22 mouse cellular contexts compared by ENCODE assay signal in genomic region chr6:50273416-50273815, GRCm38 (mm10).
"Had no signal": no experiment of that assay in that cellular context is flagged by ENCODE, and none has a peak within 500 bp of the region (broad histone marks: within the 10 kb centered on the region; RNA-seq: fewer than 3 reads in every experiment).

No protein-coding gene starts in this region.

- H3K4me1 ChIP-seq: heart, embryonic 10.5 days; heart, embryonic 12.5 days; hindbrain, embryonic 10.5 days; hindbrain, embryonic 12.5 days; intestine, embryonic 15.5 days; kidney, embryonic 15.5 days; limb, embryonic 10.5 days; limb, embryonic 12.5 days; liver, embryonic 13.5 days had no signal

- H3K27me3 ChIP-seq: heart, embryonic 12.5 days; hindbrain, embryonic 12.5 days; intestine, embryonic 15.5 days; kidney, embryonic 15.5 days; limb, embryonic 12.5 days had no signal

- H3K36me3 ChIP-seq: heart, embryonic 10.5 days; heart, embryonic 12.5 days; hindbrain, embryonic 10.5 days; hindbrain, embryonic 12.5 days; intestine, embryonic 15.5 days; kidney, embryonic 15.5 days; limb, embryonic 10.5 days; limb, embryonic 12.5 days; liver, embryonic 13.5 days had no signal

- DNase-seq: gastrocnemius, postnatal 14 days; gastrocnemius, postnatal 36 days; heart, postnatal 10 days; heart, postnatal 4 days; kidney, adult 18-20 months; kidney, adult 8-10 months; kidney, postnatal 25 days; kidney, postnatal 4 days; liver; liver, embryonic 13.5 days had no signal

- H3K27ac ChIP-seq: heart, embryonic 10.5 days; hindbrain, embryonic 10.5 days; hindbrain, embryonic 12.5 days; hindbrain, embryonic 14.5 days; intestine, embryonic 15.5 days; kidney, embryonic 15.5 days; kidney, postnatal 0 days; layer of hippocampus, adult 2 months; left cerebral cortex, adult 2 months; limb, embryonic 10.5 days; limb, embryonic 12.5 days; liver, embryonic 13.5 days had no signal

- H3K4me3 ChIP-seq: heart, embryonic 10.5 days; heart, embryonic 12.5 days; hindbrain, embryonic 10.5 days; hindbrain, embryonic 12.5 days; intestine, embryonic 15.5 days; kidney, embryonic 15.5 days; layer of hippocampus, adult 2 months; left cerebral cortex, adult 2 months; limb, embryonic 10.5 days; limb, embryonic 12.5 days; liver, embryonic 13.5 days had no signal
